Mouse (Mus musculus) E14TG2a.4 (cell line): ENCODE data around the gene Fbxw9.

ENCODE experiments used
- CTCF ChIP-seq: conservative IDR thresholded peaks from 2 replicates; pipeline ENCODE4 v1.5.1; 2014; ENCODE audit warnings: low read length
- NANOG ChIP-seq: IDR thresholded peaks from 2 replicates; pipeline ENCODE4 v1.6.1; 2014; ENCODE audit warnings: borderline replicate concordance, low read length, mixed read lengths
- POU5F1 ChIP-seq: IDR thresholded peaks from 2 replicates; pipeline ENCODE4 v1.6.1; 2014; ENCODE audit warnings: low read length, borderline replicate concordance

DNA sequence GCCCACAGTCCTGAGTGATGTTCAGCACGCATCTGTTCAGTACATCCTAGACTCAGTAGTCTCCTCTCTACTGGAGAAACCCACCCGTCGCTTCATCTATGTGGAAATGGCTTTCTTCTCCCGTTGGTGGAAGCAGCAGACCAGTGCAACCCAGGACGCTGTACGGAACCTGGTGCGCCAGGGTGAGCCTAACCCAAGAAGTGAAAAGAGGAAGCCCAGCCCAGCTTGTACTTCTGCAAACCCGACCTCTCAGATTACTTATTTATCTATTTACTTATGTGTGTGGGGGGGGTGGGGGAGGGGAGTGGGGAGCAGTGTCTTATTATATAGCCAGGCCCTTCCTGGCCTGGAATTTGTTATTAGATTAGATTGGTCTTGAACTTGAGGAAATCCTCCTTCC lies 24.8 kb downstream of the Fbxw9 start:
- TF ChIP-seq CTCF (no peak), NANOG (no peak), POU5F1 (no peak)
